Mouse (Mus musculus): ENCODE results near the gene Serinc3. TPM values are rescaled to one million over a fixed set of nuclear protein-coding genes. Genes with fewer than 3 reads are reported as not detected.

Gene Serinc3
- total and polyA plus RNA-seq, 2 experiments from 2014 or later, result 31.7 to 98.2 TPM

GRCm38 (mm10) chr2:163586384-163587261, 58.3 kb downstream of the Serinc3 start:
- 51% methylated on average over 19 of the region's 19 CpGs for WGBS
- no peak overlapping the region for H3K4me2 ChIP-seq (ENCODE audit: low read depth)
- no peaks in the 10 kb centered on the region for H3K27me3 ChIP-seq (ENCODE audit: insufficient read depth, low read length)
- H3K9ac ChIP-seq, result no peak overlapping the region
- H3K27ac ChIP-seq (ENCODE audit: low read depth, low read length), result no peak overlapping the region
- H3K4me1 ChIP-seq (ENCODE audit: insufficient read depth), result no peaks in the 10 kb centered on the region
- TF ChIP-seq CTCF (IDR thresholded peaks at IDR 0.05; ENCODE audit: low read depth), result peak; percentile 80
- ATAC-seq (no peak; the same call in 1 of the 2 replicates), DNase-seq (peak; percentile 67)
- no peak overlapping the region for H3K4me3 ChIP-seq (ENCODE audit: low read depth, low read length)
- H3K36me3 ChIP-seq (ENCODE audit: insufficient read depth), result no peaks in the 10 kb centered on the region
- H3K9me3 ChIP-seq (ENCODE audit: low read length), result no peaks in the 10 kb centered on the region

DNA sequence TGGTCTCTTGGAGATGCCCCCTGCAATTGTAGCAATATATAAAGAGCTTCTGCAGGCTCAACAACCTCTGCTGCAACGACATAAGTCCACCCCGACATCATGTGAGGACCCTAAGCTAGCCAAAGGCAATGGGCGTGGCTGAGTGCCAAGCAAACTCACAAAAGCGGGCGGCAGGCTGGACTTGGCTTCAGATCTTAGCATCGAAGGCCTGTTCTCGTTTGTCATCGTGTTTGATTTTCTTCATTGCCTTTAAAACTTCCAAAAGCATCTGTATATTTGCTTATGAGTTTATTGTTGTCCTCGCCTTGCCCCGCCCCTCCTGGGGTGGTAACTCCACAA, 60.9 kb downstream of the Serinc3 start:
- no peak for TF ChIP-seq CTCF (IDR thresholded peaks at IDR 0.05; ENCODE audit: low read depth)
- no peak overlapping the region for H3K9ac ChIP-seq
- no peaks in the 10 kb centered on the region for H3K36me3 ChIP-seq (ENCODE audit: insufficient read depth)
- no peaks in the 10 kb centered on the region for H3K4me1 ChIP-seq (ENCODE audit: insufficient read depth)
- DNase-seq (peak; percentile 15), ATAC-seq (no peak)
- WGBS, result 69% methylated on average over 10 of the region's 10 CpGs
- H3K9me3 ChIP-seq (ENCODE audit: low read length), result no peaks in the 10 kb centered on the region
- H3K4me3 ChIP-seq (ENCODE audit: low read depth, low read length), result no peak overlapping the region
- H3K27ac ChIP-seq (ENCODE audit: low read depth, low read length), result no peak overlapping the region
- no peak overlapping the region for H3K4me2 ChIP-seq (ENCODE audit: low read depth)
- no peaks in the 10 kb centered on the region for H3K27me3 ChIP-seq (ENCODE audit: insufficient read depth, low read length)

- Histone ChIP-seq H3K9me3 (ENCODE audit: low read length) (no peaks in the 10 kb centered on the region), H3K27ac (ENCODE audit: low read depth, low read length) (no peak overlapping the region), H3K4me1 (ENCODE audit: insufficient read depth) (no peaks in the 10 kb centered on the region), H3K4me3 (ENCODE audit: low read depth, low read length) (no peak overlapping the region), H3K9ac (no peak overlapping the region), H3K36me3 (ENCODE audit: insufficient read depth) (no peaks in the 10 kb centered on the region), H3K4me2 (ENCODE audit: low read depth) (no peak overlapping the region), H3K27me3 (ENCODE audit: insufficient read depth, low read length) (no peaks in the 10 kb centered on the region)
- ATAC-seq (no peak), DNase-seq (peak; percentile 26)
- WGBS, result 83% methylated on average over 10 of the region's 10 CpGs
- no peak for TF ChIP-seq CTCF (IDR thresholded peaks at IDR 0.05; ENCODE audit: low read depth)
Observed at GRCm38 (mm10) chr2:163583226-163584087, 61.5 kb downstream of the Serinc3 start.

DNA sequence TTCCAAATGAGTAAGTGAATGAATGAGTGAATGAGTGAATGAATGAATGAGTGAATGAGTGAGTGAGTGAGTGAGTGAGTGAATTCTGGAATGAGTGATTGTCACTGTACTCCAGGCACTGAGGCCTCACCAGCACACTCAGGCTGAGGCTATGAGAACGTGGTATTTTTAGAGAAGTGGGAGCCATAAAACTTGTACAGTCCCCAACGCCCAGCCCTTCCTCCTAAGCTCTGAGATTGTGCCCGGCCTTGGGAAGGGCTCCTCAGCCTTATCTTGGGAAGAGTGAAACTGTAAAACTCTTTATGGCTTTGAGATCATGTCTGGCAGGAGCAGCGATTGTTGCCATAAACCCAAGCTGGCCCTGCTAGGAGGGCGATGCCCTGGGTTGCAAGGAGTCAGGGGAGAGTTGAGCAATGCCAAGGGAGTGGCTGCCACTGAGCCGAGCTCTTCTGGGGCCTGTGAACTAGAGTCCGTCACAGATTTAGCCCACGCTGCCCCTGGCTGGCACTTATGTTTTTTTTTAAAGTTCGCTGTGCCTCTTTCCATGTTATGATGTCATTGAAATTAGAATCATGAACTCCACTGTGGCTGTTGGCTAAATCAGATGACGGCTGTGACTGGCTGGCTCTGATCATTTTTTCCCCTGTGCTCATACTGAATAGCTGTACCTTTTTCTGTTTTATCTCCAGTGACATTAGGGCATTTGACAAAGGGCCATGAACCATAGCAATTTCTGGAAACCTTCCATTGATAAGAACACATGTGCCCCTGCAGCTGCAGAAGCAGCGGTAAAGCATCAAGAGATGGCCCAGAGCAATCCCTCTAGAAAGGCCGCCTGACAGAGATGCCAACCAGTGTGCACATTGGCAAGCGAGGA, 64.6 kb downstream of the Serinc3 start:
- ATAC-seq (no peak), DNase-seq (no peak)
- no peaks in the 10 kb centered on the region for H3K27me3 ChIP-seq (ENCODE audit: insufficient read depth, low read length)
- H3K36me3 ChIP-seq (ENCODE audit: insufficient read depth), result no peaks in the 10 kb centered on the region
- no peak overlapping the region for H3K27ac ChIP-seq (ENCODE audit: low read depth, low read length)
- no peaks in the 10 kb centered on the region for H3K9me3 ChIP-seq (ENCODE audit: low read length)
- H3K9ac ChIP-seq, result no peak overlapping the region
- no peak overlapping the region for H3K4me3 ChIP-seq (ENCODE audit: low read depth, low read length)
- 82% methylated on average over 13 of the region's 13 CpGs for WGBS
- TF ChIP-seq CTCF (IDR thresholded peaks at IDR 0.05; ENCODE audit: low read depth), result no peak
- no peak overlapping the region for H3K4me2 ChIP-seq (ENCODE audit: low read depth)
- no peaks in the 10 kb centered on the region for H3K4me1 ChIP-seq (ENCODE audit: insufficient read depth)

DNA sequence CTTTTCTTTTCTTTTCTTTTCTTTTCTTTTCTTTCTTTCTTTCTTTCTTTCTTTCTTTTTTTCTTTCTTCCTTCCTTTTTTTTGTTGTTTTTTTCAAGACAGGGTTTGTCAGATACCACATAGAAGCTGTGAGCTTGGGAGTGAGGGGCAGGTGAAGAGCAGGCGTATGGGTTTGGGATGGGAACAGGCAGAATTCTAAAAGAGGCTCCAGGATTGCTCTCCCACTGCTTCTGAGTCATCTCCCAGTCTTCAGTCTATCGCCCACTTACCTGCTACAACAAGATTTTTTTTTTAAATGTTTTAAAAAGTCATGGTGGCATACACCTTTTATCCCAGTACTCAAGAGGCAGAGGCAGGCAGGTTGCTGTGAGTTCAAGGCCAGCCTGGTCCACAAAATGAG, 66.9 kb downstream of the Serinc3 start:
- no peak overlapping the region for H3K4me3 ChIP-seq (ENCODE audit: low read depth, low read length)
- no peak for TF ChIP-seq CTCF (IDR thresholded peaks at IDR 0.05; ENCODE audit: low read depth)
- no peaks in the 10 kb centered on the region for H3K27me3 ChIP-seq (ENCODE audit: insufficient read depth, low read length)
- ATAC-seq (no peak), DNase-seq (no peak)
- no peaks in the 10 kb centered on the region for H3K9me3 ChIP-seq (ENCODE audit: low read length)
- WGBS, result 87% methylated on average over 2 of the region's 2 CpGs
- no peaks in the 10 kb centered on the region for H3K36me3 ChIP-seq (ENCODE audit: insufficient read depth)
- H3K4me2 ChIP-seq (ENCODE audit: low read depth), result no peak overlapping the region
- H3K4me1 ChIP-seq (ENCODE audit: insufficient read depth), result no peaks in the 10 kb centered on the region
- no peak overlapping the region for H3K27ac ChIP-seq (ENCODE audit: low read depth, low read length)
- H3K9ac ChIP-seq, result no peak overlapping the region

DNA sequence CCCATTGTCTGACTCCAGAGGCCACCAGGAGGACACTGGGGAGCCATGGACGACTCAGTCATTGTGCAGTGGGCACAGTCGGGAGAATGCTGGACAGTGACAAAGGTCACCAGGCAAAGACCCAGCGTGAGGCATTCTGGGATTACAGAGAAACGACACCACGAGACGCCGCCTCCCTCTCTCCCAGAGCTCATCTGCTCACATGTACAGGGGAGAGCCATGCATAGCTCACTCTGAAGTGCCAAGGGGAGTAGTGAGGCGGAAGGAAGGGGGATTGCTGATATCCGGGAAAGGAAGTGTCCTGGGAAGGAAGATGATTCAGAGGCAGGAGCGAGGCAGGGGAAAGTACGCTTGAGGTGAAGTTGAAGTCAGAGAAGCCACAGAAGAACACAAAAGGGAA, 69.7 kb downstream of the Serinc3 start:
- TF ChIP-seq CTCF (IDR thresholded peaks at IDR 0.05; ENCODE audit: low read depth), result no peak
- Histone ChIP-seq H3K27ac (ENCODE audit: low read depth, low read length) (no peak overlapping the region), H3K4me3 (ENCODE audit: low read depth, low read length) (no peak overlapping the region), H3K4me1 (ENCODE audit: insufficient read depth) (no peaks in the 10 kb centered on the region), H3K27me3 (ENCODE audit: insufficient read depth, low read length) (no peaks in the 10 kb centered on the region), H3K4me2 (ENCODE audit: low read depth) (no peak overlapping the region), H3K9me3 (ENCODE audit: low read length) (no peaks in the 10 kb centered on the region), H3K9ac (no peak overlapping the region), H3K36me3 (ENCODE audit: insufficient read depth) (no peaks in the 10 kb centered on the region)
- ATAC-seq, result no peak
- WGBS, result 54% methylated on average over 11 of the region's 11 CpGs
- DNase-seq, result no peak

All from forebrain, postnatal 0 days (tissue).